Mouse (Mus musculus) monocyte, adult 5-6 weeks (primary cell): ENCODE results near the gene Bod1. TPM values are rescaled to one million over a fixed set of nuclear protein-coding genes. Genes with fewer than 3 reads are reported as not detected.

Experiments
- ATAC-seq: fragments of 153-309, 156-312 bp; replicated peaks from 2 replicates; pipeline ENCODE4 v1.8.0; 2017; ENCODE audit warnings: mild to moderate bottlenecking; ENCODE audit not compliant: low TSS enrichment, insufficient number of reproducible peaks, severe bottlenecking, poor library complexity, low FRiP score
- total RNA-seq: library from RNA; stranded (forward); fragments of 200-1000, 200-491, 200-594 nt; gene quantifications from 3 replicates; pipeline ENCODE4 v1.2.3, GENCODE M21; 2017

The Bod1 gene
- total RNA-seq, 1 experiment from 2014 or later: 10.8 TPM

GRCm38 (mm10) chr11:31672170-31672563, 482 bp upstream of the Bod1 start:
- no peak for ATAC-seq

- ATAC-seq: no peak
Observed at GRCm38 (mm10) chr11:31670468-31670921, 1.2 kb downstream of the Bod1 start.

- ATAC-seq: no peak
Observed at GRCm38 (mm10) chr11:31669172-31669869, 2.4 kb downstream of the Bod1 start.

- ATAC-seq: no peak
Observed at GRCm38 (mm10) chr11:31664186-31664585, 7.5 kb downstream of the Bod1 start.

- ATAC-seq: no peak
Observed at GRCm38 (mm10) chr11:31663501-31663900, 8.2 kb downstream of the Bod1 start.

- no peak for ATAC-seq
Observed at GRCm38 (mm10) chr11:31662872-31663446, 8.7 kb downstream of the Bod1 start.

GRCm38 (mm10) chr11:31662214-31662613, 9.5 kb downstream of the Bod1 start:
- no peak for ATAC-seq

GRCm38 (mm10) chr11:31657806-31658175, 13.9 kb downstream of the Bod1 start:
- no peak for ATAC-seq

GRCm38 (mm10) chr11:31657168-31657805, 14.4 kb downstream of the Bod1 start:
- no peak for ATAC-seq

- ATAC-seq: no peak
Observed at GRCm38 (mm10) chr11:31649507-31649906, 22.2 kb downstream of the Bod1 start.

GRCm38 (mm10) chr11:31647268-31647667, 24.4 kb downstream of the Bod1 start:
- ATAC-seq: no peak

GRCm38 (mm10) chr11:31646571-31646970, 25.1 kb downstream of the Bod1 start:
- ATAC-seq: no peak

GRCm38 (mm10) chr11:31643120-31643519, 28.6 kb downstream of the Bod1 start:
- no peak for ATAC-seq

- no peak for ATAC-seq
Observed at GRCm38 (mm10) chr11:31641066-31641810, 30.4 kb downstream of the Bod1 start.

GRCm38 (mm10) chr11:31640187-31640586, 31.5 kb downstream of the Bod1 start:
- no peak for ATAC-seq

GRCm38 (mm10) chr11:31637788-31638373, 33.8 kb downstream of the Bod1 start:
- no peak for ATAC-seq

- ATAC-seq: no peak
Observed at GRCm38 (mm10) chr11:31628700-31629099, 43.0 kb downstream of the Bod1 start.

GRCm38 (mm10) chr11:31620796-31621195, 50.9 kb downstream of the Bod1 start:
- ATAC-seq: no peak

GRCm38 (mm10) chr11:31617797-31618196, 53.9 kb downstream of the Bod1 start:
- no peak for ATAC-seq
